Mouse (Mus musculus): ENCODE measurements at regions not wholly inside any gene's neighbourhood (a gene's known extent, or its start where the extent isn't known, plus 50 kb on each side); places are given as distances from the start of the nearest gene placed in this dataset.

GRCm38 (mm10) chr15:60333573-60334306, 317.3 kb upstream of the 4933412E24Rik start:
- 53% methylated on average over 5 of the region's 5 CpGs for WGBS (ENCODE audit: insufficient replicate concordance)
- TF ChIP-seq CTCF (IDR thresholded peaks at IDR 0.05; ENCODE audit: low read depth) (no peak), EP300 (IDR thresholded peaks at IDR 0.05; ENCODE audit: low read depth) (no peak)
- ATAC-seq = no peak

GRCm38 (mm10) chr15:60317577-60317976, 301.2 kb upstream of the 4933412E24Rik start:
- H3K9ac ChIP-seq (replicated peaks) = no peak overlapping the region
- no peak overlapping the region for H3K4me2 ChIP-seq (ENCODE audit: low read depth, low read length)
- no peaks in the 10 kb centered on the region for H3K27me3 ChIP-seq (ENCODE audit: insufficient read depth, low read length)
- H3K27ac ChIP-seq (ENCODE audit: low read depth) = no peak overlapping the region
- H3K9me3 ChIP-seq (ENCODE audit: low read length) = no peaks in the 10 kb centered on the region
- no peak for ATAC-seq
- H3K36me3 ChIP-seq (replicated peaks; ENCODE audit: insufficient read depth, low read length) = no peaks in the 10 kb centered on the region
- H3K4me1 ChIP-seq (ENCODE audit: insufficient read depth) = no peaks in the 10 kb centered on the region
- WGBS (ENCODE audit: insufficient replicate concordance) = 74% methylated on average over 2 of the region's 2 CpGs
- TF ChIP-seq EP300 (IDR thresholded peaks at IDR 0.05; ENCODE audit: low read depth) (no peak), CTCF (IDR thresholded peaks at IDR 0.05; ENCODE audit: low read depth) (no peak)
- no peak for DNase-seq
- H3K4me3 ChIP-seq (ENCODE audit: low read depth, low read length) = no peak overlapping the region

More at GRCm38 (mm10) chr15:60333573-60334306, 317.3 kb upstream of the 4933412E24Rik start:
- Histone ChIP-seq H3K9ac (replicated peaks) (no peak overlapping the region), H3K27ac (ENCODE audit: low read depth) (no peak overlapping the region), H3K36me3 (replicated peaks; ENCODE audit: insufficient read depth, low read length) (no peaks in the 10 kb centered on the region), H3K27me3 (ENCODE audit: insufficient read depth, low read length) (no peaks in the 10 kb centered on the region), H3K4me3 (ENCODE audit: low read depth, low read length) (no peak overlapping the region), H3K9me3 (ENCODE audit: low read length) (no peaks in the 10 kb centered on the region), H3K4me1 (ENCODE audit: insufficient read depth) (no peaks in the 10 kb centered on the region), H3K4me2 (ENCODE audit: low read depth, low read length) (no peak overlapping the region)
- no peak for DNase-seq

GRCm38 (mm10) chr15:60315210-60315609, 298.8 kb upstream of the 4933412E24Rik start:
- ATAC-seq (no peak), DNase-seq (no peak)
- WGBS (ENCODE audit: insufficient replicate concordance) = 52% methylated on average over 5 of the region's 5 CpGs
- no peak overlapping the region for H3K27ac ChIP-seq (ENCODE audit: low read depth)
- H3K27me3 ChIP-seq (ENCODE audit: insufficient read depth, low read length) = no peaks in the 10 kb centered on the region
- H3K4me3 ChIP-seq (ENCODE audit: low read depth, low read length) = no peak overlapping the region
- no peak for TF ChIP-seq EP300 (IDR thresholded peaks at IDR 0.05; ENCODE audit: low read depth)
- TF ChIP-seq CTCF (IDR thresholded peaks at IDR 0.05; ENCODE audit: low read depth) = no peak
- no peaks in the 10 kb centered on the region for H3K36me3 ChIP-seq (replicated peaks; ENCODE audit: insufficient read depth, low read length)
- no peak overlapping the region for H3K9ac ChIP-seq (replicated peaks)
- no peaks in the 10 kb centered on the region for H3K4me1 ChIP-seq (ENCODE audit: insufficient read depth)
- no peak overlapping the region for H3K4me2 ChIP-seq (ENCODE audit: low read depth, low read length)
- no peaks in the 10 kb centered on the region for H3K9me3 ChIP-seq (ENCODE audit: low read length)

- WGBS (ENCODE audit: insufficient replicate concordance) = 67% methylated on average over 3 of the region's 3 CpGs
- Histone ChIP-seq H3K4me1 (ENCODE audit: insufficient read depth) (no peaks in the 10 kb centered on the region), H3K9ac (replicated peaks) (no peak overlapping the region)
Measured at GRCm38 (mm10) chr15:60309909-60310308, 293.5 kb upstream of the 4933412E24Rik start.

GRCm38 (mm10) chr15:60308968-60309367, 292.6 kb upstream of the 4933412E24Rik start:
- DNase-seq (no peak), ATAC-seq (no peak)
- Histone ChIP-seq H3K4me1 (ENCODE audit: insufficient read depth) (no peaks in the 10 kb centered on the region), H3K36me3 (replicated peaks; ENCODE audit: insufficient read depth, low read length) (no peaks in the 10 kb centered on the region), H3K4me2 (ENCODE audit: low read depth, low read length) (no peak overlapping the region), H3K27me3 (ENCODE audit: insufficient read depth, low read length) (no peaks in the 10 kb centered on the region), H3K4me3 (ENCODE audit: low read depth, low read length) (no peak overlapping the region), H3K9ac (replicated peaks) (no peak overlapping the region), H3K27ac (ENCODE audit: low read depth) (no peak overlapping the region), H3K9me3 (ENCODE audit: low read length) (no peaks in the 10 kb centered on the region)
- 76% methylated on average over 1 of the region's 1 CpGs for WGBS (ENCODE audit: insufficient replicate concordance)
- no peak for TF ChIP-seq EP300 (IDR thresholded peaks at IDR 0.05; ENCODE audit: low read depth)
- TF ChIP-seq CTCF (IDR thresholded peaks at IDR 0.05; ENCODE audit: low read depth) = no peak

More at GRCm38 (mm10) chr15:60309909-60310308, 293.5 kb upstream of the 4933412E24Rik start:
- DNase-seq (no peak), ATAC-seq (no peak)
- Histone ChIP-seq H3K9me3 (ENCODE audit: low read length) (no peaks in the 10 kb centered on the region), H3K4me2 (ENCODE audit: low read depth, low read length) (no peak overlapping the region), H3K36me3 (replicated peaks; ENCODE audit: insufficient read depth, low read length) (no peaks in the 10 kb centered on the region), H3K27ac (ENCODE audit: low read depth) (no peak overlapping the region), H3K4me3 (ENCODE audit: low read depth, low read length) (no peak overlapping the region), H3K27me3 (ENCODE audit: insufficient read depth, low read length) (no peaks in the 10 kb centered on the region)
- no peak for TF ChIP-seq EP300 (IDR thresholded peaks at IDR 0.05; ENCODE audit: low read depth)
- TF ChIP-seq CTCF (IDR thresholded peaks at IDR 0.05; ENCODE audit: low read depth) = no peak

- Histone ChIP-seq H3K9ac (replicated peaks) (no peak overlapping the region), H3K9me3 (ENCODE audit: low read length) (no peaks in the 10 kb centered on the region), H3K4me1 (ENCODE audit: insufficient read depth) (no peaks in the 10 kb centered on the region), H3K27ac (ENCODE audit: low read depth) (no peak overlapping the region), H3K4me2 (ENCODE audit: low read depth, low read length) (no peak overlapping the region), H3K27me3 (ENCODE audit: insufficient read depth, low read length) (no peaks in the 10 kb centered on the region), H3K4me3 (ENCODE audit: low read depth, low read length) (no peak overlapping the region), H3K36me3 (replicated peaks; ENCODE audit: insufficient read depth, low read length) (no peaks in the 10 kb centered on the region)
- ATAC-seq (no peak), DNase-seq (no peak)
- WGBS (ENCODE audit: insufficient replicate concordance) = 76% methylated on average over 2 of the region's 2 CpGs
- TF ChIP-seq EP300 (IDR thresholded peaks at IDR 0.05; ENCODE audit: low read depth) = no peak
- TF ChIP-seq CTCF (IDR thresholded peaks at IDR 0.05; ENCODE audit: low read depth) = no peak
Measured at GRCm38 (mm10) chr15:60308126-60308525, 291.7 kb upstream of the 4933412E24Rik start.
